Comparison of ENCODE assay signal across 8 mouse cellular contexts in the genomic region with DNA sequence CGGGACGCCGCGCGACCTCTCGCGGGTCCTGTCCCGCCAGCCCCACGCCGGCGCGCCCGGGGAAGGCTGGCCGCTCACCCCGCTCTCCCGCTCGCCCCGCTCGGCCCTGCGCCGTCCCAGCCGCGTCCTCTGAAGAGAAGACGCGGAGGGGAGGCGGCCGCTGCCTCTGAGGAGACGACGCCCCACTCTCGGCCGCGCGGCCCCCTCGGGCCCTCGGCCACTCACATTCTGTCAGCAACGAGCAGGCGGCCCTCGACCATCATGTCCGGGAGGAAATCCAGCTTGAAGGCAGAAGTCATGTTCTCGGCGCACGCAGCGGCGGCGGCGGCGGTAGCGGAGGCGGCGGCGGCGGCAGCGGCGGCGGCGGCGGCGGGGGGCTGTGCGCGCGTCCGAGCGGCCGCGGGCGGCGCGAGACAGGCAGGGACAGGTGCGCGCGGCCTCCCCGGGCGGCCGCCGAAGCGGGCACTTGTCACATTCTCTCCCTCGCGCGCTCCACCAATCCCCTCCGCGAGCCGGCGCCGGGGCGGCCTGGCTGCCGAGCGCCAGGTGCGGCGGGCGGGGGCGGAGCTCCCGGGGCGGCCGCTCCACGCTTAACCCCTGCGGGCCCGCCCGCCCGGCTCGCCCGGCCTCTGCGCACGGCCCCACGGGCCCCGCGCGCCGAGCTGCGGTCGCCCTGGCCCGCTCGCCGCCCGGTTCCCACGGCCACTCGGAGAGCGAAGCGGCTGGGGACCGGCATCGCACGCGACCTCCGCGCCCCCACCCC.
DNase-seq lines count a peak whose midpoint lies in the region; ATAC-seq and TF ChIP-seq lines count a peak whose summit lies in the region.

No protein-coding gene starts in this region.

- peak overlapping the region; percentile 99 for H3K27ac ChIP-seq in layer of hippocampus, adult 2 months
- peak overlapping the region; percentile 91 for H3K27ac ChIP-seq in heart, embryonic 11.5 days (ENCODE audit: low read depth, low read length)
- peak overlapping the region; percentile 24; the same call in 1 of the 2 replicates for H3K27ac ChIP-seq in kidney, embryonic 14.5 days (ENCODE audit: low read depth, low read length)
- no peak overlapping the region for H3K27ac ChIP-seq in liver, postnatal 0 days (ENCODE audit: low read depth)
- peak overlapping the region; percentile 97 for H3K27ac ChIP-seq in neural tube, embryonic 14.5 days (ENCODE audit: low read depth, low read length)
- H3K27ac ChIP-seq in testis, adult 2 months (ENCODE audit: control insufficient read depth, insufficient read depth, low read depth, low read length), result peak overlapping the region; percentile 83

- under 1% methylated on average over 88 of the region's 124 CpGs for WGBS in heart, embryonic 11.5 days (ENCODE audit: insufficient replicate concordance)
- under 1% methylated on average over 77 of the region's 124 CpGs for WGBS in kidney, embryonic 14.5 days
- 0% methylated on average over 50 of the region's 124 CpGs for WGBS in liver, postnatal 0 days (ENCODE audit: insufficient replicate concordance)
- 0% methylated on average over 34 of the region's 124 CpGs for WGBS in neural tube, embryonic 14.5 days

- peak overlapping the region; percentile 87 for H3K4me3 ChIP-seq in layer of hippocampus, adult 2 months
- H3K4me3 ChIP-seq in heart, embryonic 11.5 days (ENCODE audit: low read depth, low read length), result peak overlapping the region; percentile 83
- peak overlapping the region; percentile 77 for H3K4me3 ChIP-seq in kidney, embryonic 14.5 days (ENCODE audit: low read length)
- H3K4me3 ChIP-seq in liver, postnatal 0 days (ENCODE audit: low read depth, low read length), result peak overlapping the region; percentile 59
- H3K4me3 ChIP-seq in neural tube, embryonic 14.5 days (ENCODE audit: low read depth, low read length), result peak overlapping the region; percentile 93
- peak overlapping the region; percentile 92 for H3K4me3 ChIP-seq in testis, adult 2 months (ENCODE audit: control insufficient read depth, low read depth, low read length)

- ATAC-seq in heart, embryonic 11.5 days (replicated peaks; ENCODE audit: insufficient number of reproducible peaks, low FRiP score, low TSS enrichment), result peak; percentile 80
- peak; percentile 94 for ATAC-seq in kidney, embryonic 14.5 days (ENCODE audit: low FRiP score, low TSS enrichment)
- peak; percentile 92 for ATAC-seq in liver, postnatal 0 days
- ATAC-seq in neural tube, embryonic 14.5 days (ENCODE audit: low read depth), result peak; percentile 88

- peaks cover 3% of the 10 kb centered on the region; the same call in 1 of the 2 replicates for H3K4me1 ChIP-seq in heart, embryonic 11.5 days (ENCODE audit: control insufficient read depth, insufficient read depth, low read length)
- no peaks in the 10 kb centered on the region for H3K4me1 ChIP-seq in kidney, embryonic 14.5 days (ENCODE audit: control insufficient read depth, insufficient read depth, low read length)
- H3K4me1 ChIP-seq in liver, postnatal 0 days (ENCODE audit: insufficient read depth), result peaks cover 3% of the 10 kb centered on the region; the same call in 1 of the 2 replicates
- peaks cover 33% of the 10 kb centered on the region for H3K4me1 ChIP-seq in neural tube, embryonic 14.5 days (ENCODE audit: control insufficient read depth, insufficient read depth, low read length)
- peaks cover 2% of the 10 kb centered on the region for H3K4me1 ChIP-seq in testis, adult 2 months (ENCODE audit: control insufficient read depth, insufficient read depth, low read length)

- no peak for TF ChIP-seq POLR2A in testis, adult 2 months (IDR thresholded peaks at IDR 0.05; ENCODE audit: control insufficient read depth, low read depth, low read length)

- peak overlapping the region; percentile 83 for H3K4me2 ChIP-seq in heart, embryonic 11.5 days
- peak overlapping the region; percentile 97 for H3K4me2 ChIP-seq in kidney, embryonic 14.5 days (replicated peaks; ENCODE audit: low read depth, low read length)
- peak overlapping the region; percentile 95 for H3K4me2 ChIP-seq in liver, postnatal 0 days (ENCODE audit: low read depth, low read length)
- peak overlapping the region; percentile 87 for H3K4me2 ChIP-seq in neural tube, embryonic 14.5 days (ENCODE audit: low read depth, low read length)

- no peaks in the 10 kb centered on the region for H3K36me3 ChIP-seq in heart, embryonic 11.5 days (ENCODE audit: control insufficient read depth, insufficient read depth, low read length)
- H3K36me3 ChIP-seq in kidney, embryonic 14.5 days (ENCODE audit: control insufficient read depth, insufficient read depth, low read length), result no peaks in the 10 kb centered on the region
- no peaks in the 10 kb centered on the region for H3K36me3 ChIP-seq in liver, postnatal 0 days (replicated peaks; ENCODE audit: insufficient read depth, low read length)
- H3K36me3 ChIP-seq in neural tube, embryonic 14.5 days (ENCODE audit: control insufficient read depth, insufficient read depth, low read length), result no peaks in the 10 kb centered on the region
- H3K36me3 ChIP-seq in testis, adult 2 months (ENCODE audit: control insufficient read depth, insufficient read depth, low read length), result no peaks in the 10 kb centered on the region

- no peaks in the 10 kb centered on the region for H3K9me3 ChIP-seq in heart, embryonic 11.5 days (replicated peaks; ENCODE audit: control insufficient read depth, low read length)
- H3K9me3 ChIP-seq in kidney, embryonic 14.5 days (ENCODE audit: control insufficient read depth, low read length), result no peaks in the 10 kb centered on the region
- H3K9me3 ChIP-seq in liver, postnatal 0 days (ENCODE audit: low read length), result no peaks in the 10 kb centered on the region
- H3K9me3 ChIP-seq in neural tube, embryonic 14.5 days (ENCODE audit: control insufficient read depth, low read length), result no peaks in the 10 kb centered on the region

- DNase-seq in layer of hippocampus, adult 2 months (ENCODE audit: low spot score in 2 of 2), result peak; percentile 53 to 71
- DNase-seq in layer of hippocampus, adult 9-10 months (ENCODE audit: low spot score), result no peak
- peak; percentile 77 for DNase-seq in embryo, embryonic 9.5 days (ENCODE audit: extremely low spot score)
- peak; percentile 64 for DNase-seq in liver, postnatal 0 days

- TF ChIP-seq CTCF in layer of hippocampus, adult 2 months (conservative IDR thresholded peaks at IDR 0.05), result no peak
- TF ChIP-seq CTCF in liver, postnatal 0 days (IDR thresholded peaks at IDR 0.05; ENCODE audit: low read depth), result no peak
- no peak for TF ChIP-seq CTCF in testis, adult 2 months (IDR thresholded peaks at IDR 0.05; ENCODE audit: control insufficient read depth, insufficient read depth, insufficient replicate concordance, low read depth, low read length)

- TF ChIP-seq EP300 in liver, postnatal 0 days (IDR thresholded peaks at IDR 0.05; ENCODE audit: low read depth), result no peak

- H3K27me3 ChIP-seq in heart, embryonic 11.5 days (ENCODE audit: control insufficient read depth, insufficient read depth, low read length), result no peaks in the 10 kb centered on the region
- peaks cover 8% of the 10 kb centered on the region; the same call in 1 of the 2 replicates for H3K27me3 ChIP-seq in kidney, embryonic 14.5 days (ENCODE audit: control insufficient read depth, insufficient read depth, low read length)
- H3K27me3 ChIP-seq in liver, postnatal 0 days (ENCODE audit: insufficient read depth, low read length), result peaks cover 35% of the 10 kb centered on the region
- H3K27me3 ChIP-seq in neural tube, embryonic 14.5 days (ENCODE audit: control insufficient read depth, insufficient read depth, low read length), result no peaks in the 10 kb centered on the region
- H3K27me3 ChIP-seq in testis, adult 2 months (ENCODE audit: control insufficient read depth, insufficient read depth, low read length), result no peaks in the 10 kb centered on the region

- peak overlapping the region; percentile 86 for H3K9ac ChIP-seq in heart, embryonic 11.5 days (ENCODE audit: low read depth, low read length)
- H3K9ac ChIP-seq in kidney, embryonic 14.5 days (ENCODE audit: low read depth, low read length), result peak overlapping the region; percentile 73
- peak overlapping the region; percentile 63 for H3K9ac ChIP-seq in liver, postnatal 0 days (replicated peaks)
- H3K9ac ChIP-seq in neural tube, embryonic 14.5 days (replicated peaks; ENCODE audit: low read depth, low read length), result peak overlapping the region; percentile 98
